Mouse (Mus musculus) heart, postnatal 0 days (tissue): ENCODE data around the gene Trim37.

Experiments used
- CTCF ChIP-seq: IDR thresholded peaks from 2 replicates; pipeline ENCODE4 v1.5.1; 2016; ENCODE audit warnings: antibody characterized with exemption, control low read depth, low read depth
- EP300 ChIP-seq: IDR thresholded peaks from 2 replicates; pipeline ENCODE4 v1.6.1; 2016; ENCODE audit warnings: antibody characterized with exemption, low read depth

- no peak for TF ChIP-seq CTCF
- TF ChIP-seq EP300: no peak
These were observed 46.7 kb downstream of the Trim37 start for GRCm38 (mm10) chr11:87173625-87174024.
